Mouse (Mus musculus): ENCODE measurements around the gene Nf2. TPM values are rescaled to one million over a fixed set of nuclear protein-coding genes. Genes with fewer than 3 reads are reported as not detected.

The Nf2 gene
- polyA plus RNA-seq (2015; fragmentation: Nextera tagmentation; extraction: Ambion mirVana): 21.5 and 23.6 TPM in 2 replicates

GRCm38 (mm10) chr11:4849258-4849943 lies at the start of gene Nf2:
TSS of gene Nf2 (minus strand) at chr11:4849536.

GRCm38 (mm10) chr11:4894848-4895816 lies 45.8 kb upstream of the Nf2 start, which contains the start of gene Thoc5:
TSS of gene Thoc5 (plus strand) at chr11:4895320.

GRCm38 (mm10) chr11:4873755-4874475 lies 24.6 kb upstream of the Nf2 start, which contains the start of gene Nipsnap1:
TSS of gene Nipsnap1 (plus strand) at chr11:4873951.

GRCm38 (mm10) chr11:4746733-4747132 lies 102.6 kb downstream of the Nf2 start, which contains the start of gene Cabp7:
TSS of gene Cabp7 (minus strand) at chr11:4746778.

Small RNAs within 50 kb of the gene (microRNA-seq; reads per million reads assigned to microRNA genes)
- not detected for gene Mir6918

Other genes starting within 250 kb of the Nf2 start
- gene Gm11032, start 229.5 kb downstream of the Nf2 start, polyA plus RNA-seq (2015; fragmentation: Nextera tagmentation; extraction: Ambion mirVana): not detected in 2 replicates
- 16.2 and 17.9 TPM in 2 replicates for gene Ascc2, start 211.8 kb downstream of the Nf2 start, polyA plus RNA-seq (2015; fragmentation: Nextera tagmentation; extraction: Ambion mirVana)
- gene Uqcr10, start 145.2 kb downstream of the Nf2 start, polyA plus RNA-seq (2015; fragmentation: Nextera tagmentation; extraction: Ambion mirVana): 1,055 and 1,143 TPM in 2 replicates
- 48.3 and 49.0 TPM in 2 replicates for gene Zmat5, start 144.9 kb downstream of the Nf2 start, polyA plus RNA-seq (2015; fragmentation: Nextera tagmentation; extraction: Ambion mirVana)
- gene Cabp7, start 102.8 kb downstream of the Nf2 start, polyA plus RNA-seq (2015; fragmentation: Nextera tagmentation; extraction: Ambion mirVana): 0.08 and 0.15 TPM in 2 replicates
- gene Nipsnap1, start 24.4 kb upstream of the Nf2 start, polyA plus RNA-seq (2015; fragmentation: Nextera tagmentation; extraction: Ambion mirVana): 13.3 and 14.5 TPM in 2 replicates
- 17.3 and 18.8 TPM in 2 replicates for gene Thoc5, start 45.8 kb upstream of the Nf2 start, polyA plus RNA-seq (2015; fragmentation: Nextera tagmentation; extraction: Ambion mirVana)
- 0.05 and 0.14 TPM in 2 replicates for gene Nefh, start 98.5 kb upstream of the Nf2 start, polyA plus RNA-seq (2015; fragmentation: Nextera tagmentation; extraction: Ambion mirVana)
- gene Ap1b1, start 137.3 kb upstream of the Nf2 start, polyA plus RNA-seq (2015; fragmentation: Nextera tagmentation; extraction: Ambion mirVana): 35.8 and 37.2 TPM in 2 replicates
- gene Rasl10a, start 208.6 kb upstream of the Nf2 start, polyA plus RNA-seq (2015; fragmentation: Nextera tagmentation; extraction: Ambion mirVana): 1.1 and 1.9 TPM in 2 replicates
- 30.0 and 31.8 TPM in 2 replicates for gene Gas2l1, start 215.8 kb upstream of the Nf2 start, polyA plus RNA-seq (2015; fragmentation: Nextera tagmentation; extraction: Ambion mirVana)
- gene Rhbdd3, start 249.4 kb upstream of the Nf2 start, polyA plus RNA-seq (2015; fragmentation: Nextera tagmentation; extraction: Ambion mirVana): 17.4 and 21.5 TPM in 2 replicates
- gene Ewsr1, start 249.7 kb upstream of the Nf2 start, polyA plus RNA-seq (2015; fragmentation: Nextera tagmentation; extraction: Ambion mirVana): 280 and 285 TPM in 2 replicates